Mouse (Mus musculus): Measurements from ENCODE around the gene Nutf2. TPM values are rescaled to one million over a fixed set of nuclear protein-coding genes. Genes with fewer than 3 reads are reported as not detected.

Gene Nutf2
- polyA plus RNA-seq, 1 experiment from 2014 or later: 173 TPM

GRCm38 (mm10) chr8:105835318-105835717, 25.1 kb upstream of the Nutf2 start:
- WGBS: 27% methylated on average over 11 of the region's 11 CpGs
- Histone ChIP-seq H3K9ac (no peak overlapping the region), H3K4me1 (replicated peaks) (no peaks in the 10 kb centered on the region), H3K4me3 (no peak overlapping the region), H3K9me3 (replicated peaks) (no peaks in the 10 kb centered on the region), H3K4me2 (no peak overlapping the region), H3K27me3 (no peaks in the 10 kb centered on the region; the same call in 1 of the 2 replicates), H3K27ac (no peak overlapping the region), H3K36me3 (no peaks in the 10 kb centered on the region)
- ATAC-seq (replicated peaks; ENCODE audit: insufficient number of reproducible peaks, insufficient read depth, low FRiP score, low read depth): no peak

GRCm38 (mm10) chr8:105836991-105837390, 23.4 kb upstream of the Nutf2 start:
- WGBS: 73% methylated on average over 6 of the region's 6 CpGs
- H3K9me3 ChIP-seq (replicated peaks): no peaks in the 10 kb centered on the region
- no peaks in the 10 kb centered on the region for H3K4me1 ChIP-seq (replicated peaks)
- H3K4me2 ChIP-seq: no peak overlapping the region
- no peaks in the 10 kb centered on the region for H3K36me3 ChIP-seq
- H3K4me3 ChIP-seq: no peak overlapping the region
- no peaks in the 10 kb centered on the region; the same call in 1 of the 2 replicates for H3K27me3 ChIP-seq
- H3K27ac ChIP-seq: no peak overlapping the region
- no peak overlapping the region for H3K9ac ChIP-seq
- ATAC-seq (replicated peaks; ENCODE audit: insufficient number of reproducible peaks, insufficient read depth, low FRiP score, low read depth): no peak

GRCm38 (mm10) chr8:105839209-105839608, 21.2 kb upstream of the Nutf2 start:
- Histone ChIP-seq H3K36me3 (peaks cover 8% of the 10 kb centered on the region), H3K9me3 (replicated peaks) (no peaks in the 10 kb centered on the region), H3K4me1 (replicated peaks) (no peaks in the 10 kb centered on the region), H3K9ac (no peak overlapping the region), H3K27ac (no peak overlapping the region), H3K4me3 (no peak overlapping the region), H3K4me2 (no peak overlapping the region), H3K27me3 (no peaks in the 10 kb centered on the region; the same call in 1 of the 2 replicates)
- WGBS: 88% methylated on average over 5 of the region's 5 CpGs
- no peak for ATAC-seq (replicated peaks; ENCODE audit: insufficient number of reproducible peaks, insufficient read depth, low FRiP score, low read depth)

GRCm38 (mm10) chr8:105846678-105847077, 13.7 kb upstream of the Nutf2 start:
- peak overlapping the region; percentile 15; the same call in 1 of the 2 replicates for H3K27ac ChIP-seq
- H3K27me3 ChIP-seq: no peaks in the 10 kb centered on the region
- no peaks in the 10 kb centered on the region for H3K9me3 ChIP-seq (replicated peaks)
- ATAC-seq (replicated peaks; ENCODE audit: insufficient number of reproducible peaks, insufficient read depth, low FRiP score, low read depth): peak; percentile 74
- no peak overlapping the region for H3K9ac ChIP-seq
- H3K4me1 ChIP-seq (replicated peaks): peaks cover 12% of the 10 kb centered on the region
- 65% methylated on average over 11 of the region's 11 CpGs for WGBS
- peaks cover 58% of the 10 kb centered on the region for H3K36me3 ChIP-seq
- no peak overlapping the region for H3K4me3 ChIP-seq
- H3K4me2 ChIP-seq: no peak overlapping the region

GRCm38 (mm10) chr8:105850014-105850413, 10.4 kb upstream of the Nutf2 start:
- Histone ChIP-seq H3K36me3 (peaks cover 42% of the 10 kb centered on the region), H3K9ac (no peak overlapping the region), H3K27ac (no peak overlapping the region), H3K4me1 (replicated peaks) (peaks cover 18% of the 10 kb centered on the region), H3K4me3 (no peak overlapping the region), H3K4me2 (no peak overlapping the region), H3K27me3 (no peaks in the 10 kb centered on the region), H3K9me3 (replicated peaks) (no peaks in the 10 kb centered on the region)
- 79% methylated on average over 4 of the region's 4 CpGs for WGBS
- no peak for ATAC-seq (replicated peaks; ENCODE audit: insufficient number of reproducible peaks, insufficient read depth, low FRiP score, low read depth)

- no peaks in the 10 kb centered on the region for H3K9me3 ChIP-seq (replicated peaks)
- ATAC-seq (replicated peaks; ENCODE audit: insufficient number of reproducible peaks, insufficient read depth, low FRiP score, low read depth): no peak
- WGBS: 69% methylated on average over 7 of the region's 7 CpGs
- H3K4me2 ChIP-seq: peak overlapping the region; percentile 75
- peaks cover 18% of the 10 kb centered on the region for H3K4me1 ChIP-seq (replicated peaks)
- no peak overlapping the region for H3K9ac ChIP-seq
- no peaks in the 10 kb centered on the region for H3K27me3 ChIP-seq
- no peak overlapping the region for H3K27ac ChIP-seq
- H3K4me3 ChIP-seq: peak overlapping the region; percentile 26
- H3K36me3 ChIP-seq: peaks cover 37% of the 10 kb centered on the region
Measured at GRCm38 (mm10) chr8:105850611-105851010, 9.8 kb upstream of the Nutf2 start.

GRCm38 (mm10) chr8:105851651-105852143, 8.7 kb upstream of the Nutf2 start:
- peaks cover 27% of the 10 kb centered on the region for H3K4me1 ChIP-seq (replicated peaks)
- H3K9ac ChIP-seq: peak overlapping the region; percentile 70
- peak overlapping the region; percentile 69 for H3K4me3 ChIP-seq
- peak; percentile 63; the same call in 1 of the 2 replicates for ATAC-seq (replicated peaks; ENCODE audit: insufficient number of reproducible peaks, insufficient read depth, low FRiP score, low read depth)
- peak overlapping the region; percentile 75 for H3K4me2 ChIP-seq
- no peaks in the 10 kb centered on the region for H3K27me3 ChIP-seq
- H3K27ac ChIP-seq: peak overlapping the region; percentile 68
- H3K9me3 ChIP-seq (replicated peaks): no peaks in the 10 kb centered on the region
- WGBS: under 1% methylated on average over 34 of the region's 34 CpGs
- peaks cover 26% of the 10 kb centered on the region for H3K36me3 ChIP-seq

GRCm38 (mm10) chr8:105852146-105852729, 8.1 kb upstream of the Nutf2 start:
- no peak overlapping the region for H3K9ac ChIP-seq
- 0 out of 2 replicates have a peak overlapping the region, but pooled peaks have one; percentile 68 for H3K27ac ChIP-seq
- H3K9me3 ChIP-seq (replicated peaks): no peaks in the 10 kb centered on the region
- H3K4me1 ChIP-seq (replicated peaks): peaks cover 32% of the 10 kb centered on the region
- H3K4me3 ChIP-seq: peak overlapping the region; percentile 69
- ATAC-seq (replicated peaks; ENCODE audit: insufficient number of reproducible peaks, insufficient read depth, low FRiP score, low read depth): no peak
- H3K27me3 ChIP-seq: no peaks in the 10 kb centered on the region
- 79% methylated on average over 12 of the region's 12 CpGs for WGBS
- peak overlapping the region; percentile 75; the same call in 1 of the 2 replicates for H3K4me2 ChIP-seq
- peaks cover 21% of the 10 kb centered on the region for H3K36me3 ChIP-seq

- WGBS: 86% methylated on average over 3 of the region's 3 CpGs
- H3K9ac ChIP-seq: no peak within 1 kb of the TSS
- 0 out of 2 replicates have a peak within 1 kb of the TSS, but pooled peaks have one; percentile 68 for H3K27ac ChIP-seq
- no peak for ATAC-seq (replicated peaks; ENCODE audit: insufficient number of reproducible peaks, insufficient read depth, low FRiP score, low read depth)
- no peaks in the 10 kb centered on the region for H3K27me3 ChIP-seq
- H3K9me3 ChIP-seq (replicated peaks): no peaks in the 10 kb centered on the region
- H3K4me3 ChIP-seq: no peak within 1 kb of the TSS
- peaks cover 41% of the 10 kb centered on the region for H3K4me1 ChIP-seq (replicated peaks)
- no peak within 1 kb of the TSS; the same call in 1 of the 2 replicates for H3K4me2 ChIP-seq
- peaks cover 13% of the 10 kb centered on the region for H3K36me3 ChIP-seq
Measured at GRCm38 (mm10) chr8:105853178-105853577, 7.2 kb upstream of the Nutf2 start, which contains the start of gene Cenpt. Gene Cenpt, minus strand, starts transcription at chr8:105853278.

GRCm38 (mm10) chr8:105854303-105854702, 6.1 kb upstream of the Nutf2 start:
- no peak for ATAC-seq (replicated peaks; ENCODE audit: insufficient number of reproducible peaks, insufficient read depth, low FRiP score, low read depth)
- Histone ChIP-seq H3K27me3 (no peaks in the 10 kb centered on the region), H3K36me3 (peaks cover 2% of the 10 kb centered on the region), H3K4me2 (peak overlapping the region; percentile 95), H3K27ac (peak overlapping the region; percentile 88; the same call in 1 of the 2 replicates), H3K4me3 (peak overlapping the region; percentile 78), H3K9ac (peak overlapping the region; percentile 80; the same call in 1 of the 2 replicates), H3K9me3 (replicated peaks) (no peaks in the 10 kb centered on the region), H3K4me1 (replicated peaks) (peaks cover 42% of the 10 kb centered on the region)
- 26% methylated on average over 8 of the region's 8 CpGs for WGBS

GRCm38 (mm10) chr8:105854715-105855216, 5.6 kb upstream of the Nutf2 start, which contains the start of gene Thap11:
Gene Thap11, plus strand, starts transcription at chr8:105855132.
- Histone ChIP-seq H3K9me3 (replicated peaks) (no peaks in the 10 kb centered on the region), H3K27me3 (no peaks in the 10 kb centered on the region), H3K4me1 (replicated peaks) (peaks cover 44% of the 10 kb centered on the region), H3K4me2 (peak within 1 kb of the TSS; percentile 95), H3K4me3 (peak within 1 kb of the TSS; percentile 78), H3K36me3 (no peaks in the 10 kb centered on the region), H3K27ac (peak within 1 kb of the TSS; percentile 88), H3K9ac (peak within 1 kb of the TSS; percentile 80)
- ATAC-seq (replicated peaks; ENCODE audit: insufficient number of reproducible peaks, insufficient read depth, low FRiP score, low read depth): peak; percentile 90
- WGBS: under 1% methylated on average over 43 of the region's 43 CpGs
